Mouse (Mus musculus) c-Kit-positive CD71-positive TER-119-negative erythroid progenitor cells, embryonic 14.5 days (primary cell): Measurements from ENCODE around the gene Fam83e.

Experiments
- DNase-seq: peaks from one replicate; pipeline ENCODE4 v3.0.0-alpha.2; 2013; ENCODE audit warnings: low read depth

Gene Fam83e

DNA sequence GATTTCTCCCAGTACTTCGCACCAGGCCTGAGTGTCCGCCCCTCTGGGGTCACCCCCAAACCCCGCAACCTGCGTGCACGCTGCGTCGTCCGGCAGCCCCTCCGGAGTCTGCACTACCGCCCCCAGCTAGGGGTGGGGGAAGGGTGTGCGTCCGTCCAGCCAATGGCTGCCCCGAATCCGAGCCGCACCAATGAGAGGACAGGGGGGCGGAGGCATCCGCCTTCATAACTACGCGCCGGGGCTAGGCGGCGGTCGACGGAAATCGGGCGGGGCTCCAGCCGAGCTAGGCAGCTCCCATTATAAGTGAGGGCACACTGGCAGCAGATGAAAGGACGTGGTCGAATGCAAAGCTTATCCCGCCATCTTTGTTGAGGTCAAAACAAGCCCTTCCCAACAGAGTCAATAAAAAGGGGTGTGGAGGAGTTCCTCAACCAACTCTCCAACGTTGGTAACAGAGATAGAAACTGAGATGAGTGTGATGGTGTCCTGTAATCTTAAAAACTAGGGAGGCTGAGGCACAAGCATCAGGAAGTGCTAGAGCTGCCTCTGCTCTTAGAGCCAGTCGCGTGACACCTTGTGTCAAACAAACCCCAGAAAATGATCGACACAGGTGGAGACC lies 5.8 kb upstream of the Fam83e start, which contains the start of gene Rpl18:
Gene Rpl18, plus strand, starts transcription at position 368 of the 619 bp plus-strand sequence.
- peak; percentile 94 for DNase-seq

DNA sequence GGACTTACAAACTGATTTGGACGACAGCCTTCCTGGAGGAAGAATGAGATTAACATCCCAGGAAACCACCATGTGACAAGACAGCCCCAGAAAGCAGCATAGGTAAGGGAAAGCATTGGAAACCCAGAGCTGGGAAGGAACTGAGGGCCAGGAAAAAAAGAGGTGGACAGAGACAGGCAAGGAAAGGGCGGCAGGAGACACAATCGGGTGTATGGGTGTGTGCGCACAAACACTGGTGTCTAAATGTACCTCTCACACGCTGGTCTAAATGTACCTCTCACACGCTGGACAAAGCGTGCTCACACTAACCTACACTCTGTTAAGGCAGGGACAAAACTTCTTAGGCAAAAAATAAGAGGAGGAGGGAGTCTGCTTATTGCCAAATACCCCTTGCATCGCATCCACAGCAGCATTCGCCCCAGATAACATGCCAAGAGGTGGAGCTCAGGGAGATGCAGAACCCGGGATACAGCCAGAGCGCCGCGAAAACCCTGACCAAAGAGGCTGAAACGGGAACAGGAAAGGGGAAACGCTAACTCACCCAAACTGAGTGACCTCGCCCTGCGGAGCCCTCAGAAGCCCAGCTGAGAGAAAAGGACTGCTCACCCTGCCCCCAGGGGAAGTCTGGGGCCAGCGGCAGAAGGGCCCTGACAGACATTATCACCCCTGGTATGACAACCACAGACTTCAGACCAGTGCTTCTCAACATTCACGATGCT lies 5.1 kb upstream of the Fam83e start:
- no peak for DNase-seq

DNA sequence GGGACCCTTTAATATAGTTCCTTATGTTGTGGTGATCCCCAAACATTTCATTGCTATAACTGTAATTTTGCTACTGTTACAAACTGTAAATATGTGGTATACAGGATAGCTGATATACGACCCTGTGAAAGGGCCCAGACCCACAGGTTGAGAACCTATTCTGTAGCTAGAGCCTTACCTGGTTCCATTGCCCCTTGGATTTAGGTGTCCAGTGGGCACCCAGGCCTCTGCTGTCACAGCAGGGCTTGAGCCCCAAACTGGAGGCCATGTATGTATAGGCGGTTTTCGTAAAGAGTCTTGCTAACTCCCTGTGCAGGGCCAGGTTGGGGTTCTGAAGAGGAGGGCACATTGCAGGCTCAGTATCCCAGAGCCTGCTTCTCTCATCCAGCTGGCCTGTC lies 4.6 kb upstream of the Fam83e start:
- DNase-seq: no peak

DNA sequence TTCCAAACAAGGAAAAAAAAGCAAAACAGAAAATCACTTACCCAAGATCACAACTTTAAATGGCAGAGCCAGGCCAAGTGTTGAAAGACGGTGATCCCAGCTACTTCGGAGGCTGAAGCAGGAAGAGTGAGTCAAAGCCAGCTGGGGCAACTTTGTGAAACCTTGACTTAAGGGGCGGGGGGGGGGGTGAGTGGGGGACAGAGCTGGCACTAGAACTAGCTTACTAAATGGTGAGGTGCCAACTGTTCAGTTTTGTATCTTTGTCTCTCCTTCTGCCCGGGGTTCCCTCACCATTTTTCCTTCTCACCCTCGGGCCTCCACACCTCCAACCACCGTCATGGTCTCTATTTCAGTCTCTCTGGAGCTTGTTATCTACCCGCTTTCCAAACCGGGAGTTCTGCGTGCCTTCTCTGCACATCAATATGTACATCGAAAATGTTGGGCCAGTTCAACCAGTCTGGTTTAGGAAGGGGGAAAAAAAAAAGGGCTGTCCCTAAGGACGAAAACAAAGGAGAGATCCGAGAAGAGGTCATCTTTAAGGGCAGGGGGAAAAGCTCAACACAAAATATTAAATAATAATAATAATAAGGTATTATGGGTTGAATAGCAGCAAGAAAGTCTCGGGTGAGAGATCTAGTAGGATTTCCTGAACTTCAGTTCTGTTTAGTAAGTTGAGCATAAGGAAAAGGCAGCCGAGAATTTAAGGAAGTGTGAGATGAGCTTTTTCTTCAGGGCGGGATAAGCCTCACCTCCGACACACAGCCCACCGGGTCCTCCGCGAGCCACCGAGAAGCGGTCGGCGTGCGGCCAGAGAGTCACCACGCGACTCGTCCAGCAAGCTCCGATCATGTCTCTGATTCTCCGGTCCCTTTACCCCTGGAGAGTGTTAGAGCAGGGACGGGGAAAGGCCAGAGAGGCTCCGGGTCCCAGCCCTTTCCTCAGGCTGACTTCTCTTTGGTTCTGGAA lies 3.8 kb upstream of the Fam83e start:
- DNase-seq: peak; percentile 50

DNA sequence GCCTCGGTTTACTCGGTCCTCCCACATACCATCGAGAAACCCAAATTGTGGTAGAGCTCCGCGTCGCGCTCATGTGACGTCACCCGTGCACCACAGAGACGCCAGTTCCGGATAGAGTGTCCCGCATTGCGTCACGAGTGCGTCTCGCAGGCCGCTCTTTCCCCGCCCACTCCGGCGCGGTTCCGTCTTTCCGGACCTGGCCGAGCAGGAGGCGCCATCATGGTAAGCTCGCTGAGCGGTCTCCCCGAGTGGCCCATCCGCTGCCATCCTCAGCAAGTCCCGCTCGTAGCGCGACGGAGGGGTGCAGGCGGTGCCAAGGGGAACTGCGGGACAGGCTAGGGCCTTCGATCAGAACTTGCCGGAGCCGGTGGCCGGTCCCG lies 3.1 kb upstream of the Fam83e start, which contains the start of gene Sphk2:
Gene Sphk2, minus strand, starts transcription at position 85 of the 380 bp plus-strand sequence.
- peak; percentile 95 for DNase-seq

DNA sequence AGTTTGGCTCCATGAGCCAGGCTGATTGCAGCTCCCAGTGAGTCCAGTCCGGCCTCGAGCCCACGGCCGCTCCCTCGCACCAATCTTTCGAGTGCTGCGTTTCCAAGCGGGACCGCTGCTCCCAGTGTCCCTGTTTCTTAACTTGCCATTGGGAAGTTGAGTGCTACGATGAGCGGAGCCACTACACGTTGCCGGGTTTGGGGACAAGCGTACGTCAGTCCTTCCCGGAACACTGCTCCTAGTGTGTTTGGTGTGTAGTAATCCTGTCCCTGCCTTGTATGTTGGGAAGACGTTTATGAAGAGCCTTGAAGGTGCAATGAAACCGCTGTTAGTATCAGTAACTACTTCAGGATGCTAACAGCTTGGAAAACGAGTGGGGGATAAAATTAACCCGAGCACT lies 2.7 kb upstream of the Fam83e start:
- no peak for DNase-seq

DNA sequence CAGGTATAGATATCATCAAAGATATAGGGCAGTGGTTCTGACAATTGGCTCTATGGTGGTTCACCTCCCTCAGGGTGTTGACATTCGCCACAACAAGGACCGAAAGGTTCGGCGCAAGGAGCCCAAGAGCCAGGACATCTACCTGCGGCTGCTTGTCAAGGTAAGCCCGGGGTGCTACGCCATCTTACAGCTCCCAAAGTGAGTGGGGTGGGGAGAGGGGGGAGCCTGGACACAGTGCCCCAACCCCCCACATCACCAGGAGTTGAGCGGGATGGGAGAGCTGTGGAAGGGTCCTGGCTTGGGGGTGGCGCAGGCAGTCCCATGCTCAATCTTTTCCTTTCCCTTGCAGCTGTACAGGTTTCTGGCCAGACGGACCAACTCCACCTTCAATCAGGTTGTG lies 1.8 kb upstream of the Fam83e start:
- no peak for DNase-seq

DNA sequence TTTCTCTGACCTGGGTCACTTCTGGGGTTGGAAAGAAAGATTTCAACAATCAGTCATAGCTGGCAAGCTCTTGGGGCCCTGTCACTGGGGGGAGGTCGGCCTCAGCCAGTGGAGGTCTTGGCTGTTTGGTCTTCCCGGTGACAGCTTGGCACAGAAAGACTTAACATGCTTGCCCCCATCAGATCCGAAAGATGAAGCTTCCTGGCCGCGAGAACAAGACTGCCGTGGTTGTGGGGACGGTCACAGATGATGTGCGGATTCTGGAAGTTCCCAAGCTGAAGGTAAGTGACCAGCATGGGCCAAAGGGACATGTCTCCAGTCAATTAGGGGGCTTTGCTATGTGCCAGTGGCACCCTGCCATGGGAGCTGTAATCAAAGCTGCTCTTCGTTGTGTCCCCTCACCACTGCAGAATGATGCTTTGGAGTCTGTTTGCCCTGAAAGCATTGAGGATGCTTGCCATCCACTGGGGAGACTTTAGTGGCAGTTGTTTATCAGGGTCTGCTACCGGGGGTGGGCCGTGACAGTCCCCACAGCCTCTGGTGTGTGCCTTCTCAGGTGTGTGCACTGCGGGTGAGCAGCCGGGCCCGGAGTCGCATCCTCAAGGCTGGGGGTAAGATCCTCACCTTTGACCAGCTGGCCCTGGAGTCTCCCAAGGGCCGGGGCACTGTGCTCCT lies 1.1 kb upstream of the Fam83e start:
- no peak for DNase-seq

DNA sequence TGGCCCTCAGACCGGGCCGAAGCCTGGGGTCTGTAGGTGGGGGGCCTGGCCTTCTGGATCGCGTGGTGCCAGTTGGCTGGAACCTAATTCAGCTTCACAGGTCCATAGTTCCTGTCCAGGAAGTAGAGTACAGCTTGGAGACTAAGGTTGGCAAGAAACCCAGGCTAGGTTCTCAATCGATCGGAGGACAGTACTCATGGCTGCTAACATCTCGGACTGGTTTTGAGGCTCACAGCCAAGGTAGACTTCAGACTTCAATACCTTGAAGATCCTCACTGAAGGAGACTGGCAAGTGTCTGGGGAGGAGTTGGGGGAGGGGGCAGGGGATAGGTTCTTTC lies 191 bp downstream of the Fam83e start:
- DNase-seq: no peak

DNA sequence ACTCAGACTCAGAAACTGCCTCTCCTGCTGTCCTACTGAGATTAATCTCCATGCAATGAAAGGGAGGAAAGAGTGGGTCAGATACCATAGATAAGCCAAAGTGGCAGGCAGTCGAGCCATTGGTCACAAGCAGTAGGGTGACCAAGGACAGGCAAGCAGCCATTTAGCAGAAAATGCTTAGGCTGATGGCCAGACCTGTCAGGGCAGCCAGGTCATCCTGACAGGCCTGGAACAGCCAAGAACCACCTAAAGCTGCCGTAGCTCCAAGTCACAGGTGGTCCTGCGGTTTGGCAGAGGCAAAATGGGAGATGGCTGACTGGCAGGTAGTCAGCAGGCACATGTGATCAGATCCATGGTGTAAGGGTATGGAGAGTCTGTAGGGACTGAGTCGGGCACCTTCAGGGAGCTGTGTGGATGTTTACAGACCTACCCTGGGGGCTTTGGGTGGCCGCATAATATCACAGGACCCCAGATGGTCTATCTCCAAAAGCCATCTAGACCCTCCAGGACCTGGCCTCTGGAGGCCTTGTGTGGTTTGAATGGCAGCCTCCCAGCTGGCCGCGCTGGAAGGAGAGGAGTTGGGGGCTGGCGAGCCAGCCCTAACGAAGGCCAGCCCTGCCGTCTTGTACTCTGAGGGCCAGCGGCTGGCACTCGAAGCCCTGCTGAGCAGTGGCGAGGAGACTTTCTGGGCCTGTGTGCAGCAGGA lies 783 bp downstream of the Fam83e start:
- no peak for DNase-seq

DNA sequence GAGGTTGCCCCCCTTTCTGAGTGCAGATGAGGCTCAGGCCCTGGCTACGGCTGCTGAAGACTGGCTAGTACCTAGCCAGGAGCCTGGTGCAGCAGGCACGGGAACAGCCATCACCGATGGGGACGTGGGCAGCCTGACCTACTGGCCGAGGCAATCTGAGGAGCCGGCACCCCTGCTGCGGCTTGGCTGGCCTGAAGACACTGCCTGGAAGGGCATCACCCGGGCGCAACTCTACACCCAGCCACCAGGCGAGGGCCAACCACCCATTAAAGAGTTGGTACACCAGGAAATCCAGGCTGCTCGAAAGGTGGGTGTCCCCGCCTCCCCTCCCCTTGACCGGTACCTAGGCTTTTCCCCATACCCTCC lies 1.3 kb downstream of the Fam83e start:
- no peak for DNase-seq

DNA sequence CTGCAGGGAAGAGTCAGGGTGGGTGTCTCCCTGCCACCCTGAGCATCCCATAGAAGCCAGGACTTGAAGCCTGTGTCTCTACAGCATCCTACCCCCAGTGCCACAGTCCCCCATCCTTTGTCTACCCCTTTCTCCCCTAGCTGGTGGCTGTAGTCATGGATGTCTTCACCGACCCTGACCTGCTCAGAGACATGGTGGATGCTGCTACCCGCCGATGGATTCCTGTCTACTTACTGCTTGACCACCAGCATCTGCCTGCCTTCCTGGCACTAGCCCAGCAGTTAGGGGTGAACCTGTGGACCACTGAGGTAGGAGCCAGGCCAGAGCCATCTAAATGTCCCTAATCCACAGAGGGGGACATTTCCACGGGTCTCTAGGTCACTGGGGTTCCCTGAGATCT lies 2.3 kb downstream of the Fam83e start:
- DNase-seq: no peak

DNA sequence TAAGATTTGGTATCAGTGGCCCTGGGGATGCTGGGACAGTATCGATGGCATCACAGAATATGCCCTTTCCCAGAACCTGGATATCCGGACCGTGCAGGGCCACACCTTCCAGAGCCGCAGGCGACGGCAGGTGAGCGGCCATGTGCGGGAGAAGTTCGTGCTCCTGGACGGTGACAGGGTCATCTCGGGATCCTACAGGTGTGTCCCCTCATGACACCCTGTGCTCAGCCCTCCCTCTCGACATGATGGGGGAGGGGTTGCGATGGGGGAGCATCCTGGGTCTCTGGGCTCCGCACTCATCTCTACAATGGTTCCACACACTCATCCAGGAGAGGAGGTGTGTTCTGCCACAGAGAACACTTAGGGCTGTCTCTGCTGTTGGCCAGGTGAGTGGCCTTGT lies 2.8 kb downstream of the Fam83e start:
- no peak for DNase-seq

DNA sequence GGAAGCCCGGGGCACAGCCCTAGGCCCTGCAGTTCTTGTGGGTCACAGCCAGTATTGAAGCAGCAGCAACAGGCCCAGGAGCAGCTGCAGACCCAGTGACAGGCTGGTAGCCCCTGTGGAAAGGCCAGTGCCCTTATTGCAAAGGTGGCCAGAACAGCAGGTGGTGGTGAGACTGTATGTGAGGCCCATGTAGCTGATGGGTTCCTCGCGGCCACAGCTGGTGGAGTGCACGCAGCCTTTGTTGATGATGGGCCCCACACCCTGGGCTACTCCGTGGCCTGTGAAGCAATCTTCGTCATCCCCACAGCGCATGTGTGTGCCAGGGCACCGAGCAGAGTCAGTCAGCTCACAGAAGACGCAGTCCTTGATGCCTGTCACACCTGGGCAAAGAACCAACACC lies 4.1 kb downstream of the Fam83e start:
- DNase-seq: no peak

DNA sequence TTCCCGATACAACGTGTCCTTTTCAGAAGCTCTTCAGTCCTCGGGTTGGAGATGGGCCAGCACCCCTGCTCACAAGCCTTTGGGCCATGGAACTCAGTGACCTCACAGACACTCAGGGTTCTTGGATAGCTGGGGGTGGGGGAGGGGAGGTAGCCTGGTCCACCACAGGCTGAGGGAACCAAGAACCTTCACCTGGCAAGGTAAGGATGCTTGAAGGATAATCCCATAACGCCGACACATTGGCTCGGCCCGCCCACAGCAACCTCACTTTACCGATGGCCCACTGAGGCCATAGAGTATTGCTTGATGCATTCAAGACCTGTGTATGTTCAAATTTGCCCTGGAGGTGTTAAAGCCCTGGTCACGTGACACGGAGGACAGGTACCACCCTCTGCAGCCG lies 4.7 kb downstream of the Fam83e start, which contains the start of gene Spaca4:
Gene Spaca4, minus strand, starts transcription at position 101 of the 400 bp plus-strand sequence.
- DNase-seq: no peak

DNA sequence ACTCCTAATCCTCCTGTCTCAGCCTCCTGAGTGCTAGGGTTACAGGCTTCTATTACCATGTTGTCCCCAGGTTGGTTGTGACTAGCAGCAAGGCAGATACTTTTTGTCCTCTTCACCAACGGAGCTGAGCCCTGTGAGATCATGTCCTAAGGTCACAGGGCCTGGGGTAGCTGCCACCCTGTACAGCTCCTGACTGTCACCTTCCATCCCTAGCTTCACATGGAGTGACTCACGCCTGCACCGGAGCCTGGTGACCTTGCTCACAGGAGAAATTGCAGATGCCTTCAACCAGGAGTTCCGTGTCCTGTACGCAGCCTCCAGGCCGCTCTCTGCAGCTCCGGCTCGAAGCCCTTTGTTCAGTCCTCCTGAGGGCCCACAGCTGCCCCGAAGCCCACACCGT lies 5.4 kb downstream of the Fam83e start:
- DNase-seq: no peak

DNA sequence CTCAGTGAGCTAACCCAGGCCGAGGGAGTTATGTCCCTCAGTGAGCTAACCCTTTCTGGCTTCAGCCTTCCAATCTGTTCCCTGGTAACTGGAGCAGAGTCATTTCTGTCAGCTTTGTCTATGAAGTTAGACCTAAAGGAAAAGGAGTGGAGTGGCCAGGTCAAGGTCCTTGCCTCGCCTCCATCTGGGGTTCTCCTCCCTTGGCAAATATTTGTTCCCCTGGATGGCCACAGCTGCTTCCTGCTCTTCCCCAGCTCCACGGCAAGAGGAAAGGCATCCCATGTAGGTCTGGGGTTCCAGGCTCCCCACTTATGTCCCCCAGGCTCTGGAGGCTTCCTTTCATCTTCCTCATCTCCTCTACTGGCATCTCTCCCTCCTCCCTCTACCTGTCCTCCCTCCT lies 6.6 kb downstream of the Fam83e start:
- no peak for DNase-seq

DNA sequence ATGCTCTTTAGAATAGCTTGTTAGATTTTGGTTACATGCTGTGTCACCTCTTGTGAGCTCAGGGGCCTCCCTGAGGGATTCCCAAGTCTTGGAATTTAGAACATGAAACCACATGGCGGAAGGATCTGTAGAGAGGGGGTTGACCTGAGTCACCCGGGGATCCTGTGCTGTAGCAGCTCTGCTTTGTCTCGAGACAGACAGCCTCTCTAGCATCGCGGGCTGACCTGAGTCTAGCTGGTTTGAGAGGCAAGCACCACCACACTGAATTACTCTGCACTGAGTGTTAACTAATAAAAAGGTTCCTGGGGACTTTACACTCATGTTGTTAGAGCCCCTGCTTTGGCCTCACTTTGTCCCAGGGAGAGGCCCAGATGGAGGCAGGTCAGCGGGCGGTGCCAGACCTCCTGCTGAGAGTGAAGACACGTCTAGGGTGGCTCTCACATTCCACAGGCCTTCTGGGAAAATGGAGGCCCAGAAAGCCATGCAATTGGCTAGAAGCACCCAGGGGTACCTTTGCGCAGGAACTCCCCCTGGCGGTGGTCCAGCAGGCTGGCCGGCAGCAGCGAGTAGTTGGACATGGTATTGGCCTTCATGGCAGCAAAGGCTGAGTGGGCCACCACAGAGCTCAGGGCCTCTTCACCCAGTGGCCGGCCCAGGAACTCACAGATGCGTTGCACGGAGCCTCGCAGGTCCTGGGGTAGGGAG lies 9.9 kb downstream of the Fam83e start:
- no peak for DNase-seq

DNA sequence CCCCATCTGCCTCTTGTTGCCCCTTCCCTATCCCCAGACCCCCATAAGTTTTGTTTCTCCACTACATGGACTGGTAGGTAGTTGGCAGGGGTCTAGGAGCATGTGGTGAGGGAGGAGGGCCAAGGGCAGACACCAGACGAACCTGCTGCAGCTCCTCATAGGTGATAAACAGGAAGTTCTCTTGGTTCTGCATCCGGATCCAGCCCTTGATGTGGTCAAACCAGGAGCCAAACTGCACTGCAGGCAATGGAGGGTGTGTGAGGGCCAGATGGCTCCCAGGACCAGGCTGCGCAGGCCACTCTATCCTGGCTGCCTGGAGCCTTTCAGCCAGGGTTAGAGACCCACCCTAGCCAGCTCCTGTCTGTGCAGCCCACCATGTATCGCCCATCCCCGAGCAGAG lies 12.5 kb downstream of the Fam83e start:
- DNase-seq: no peak

DNA sequence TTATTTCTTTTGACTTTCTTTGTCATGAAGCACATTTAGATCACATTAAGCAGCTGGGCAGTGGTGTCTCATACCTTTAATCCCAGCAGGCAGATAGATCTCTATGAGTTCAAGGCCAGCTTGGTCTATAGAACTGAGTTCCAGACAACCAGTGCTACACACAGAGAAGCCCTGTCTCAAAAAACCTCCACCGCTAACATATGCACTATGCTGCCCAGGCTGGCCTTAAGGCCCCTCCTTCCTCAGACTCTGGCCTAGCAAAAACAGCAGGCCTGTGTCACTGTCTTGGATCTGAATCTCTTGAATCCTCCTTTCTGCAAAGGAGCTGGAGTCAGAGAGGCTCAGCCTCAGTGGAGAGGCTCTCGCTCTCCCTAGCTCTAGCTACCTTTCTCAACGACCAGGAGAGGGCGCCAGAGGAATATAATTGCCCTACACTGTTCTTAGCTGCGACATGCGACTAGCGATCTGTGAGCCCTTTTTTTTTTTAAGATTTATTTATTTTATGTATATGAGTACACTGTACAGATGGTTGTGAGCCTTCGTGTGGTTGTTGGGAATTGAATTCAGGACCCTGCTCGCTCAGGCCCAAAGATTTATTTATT lies 18.3 kb downstream of the Fam83e start:
- DNase-seq: peak; percentile 87

DNA sequence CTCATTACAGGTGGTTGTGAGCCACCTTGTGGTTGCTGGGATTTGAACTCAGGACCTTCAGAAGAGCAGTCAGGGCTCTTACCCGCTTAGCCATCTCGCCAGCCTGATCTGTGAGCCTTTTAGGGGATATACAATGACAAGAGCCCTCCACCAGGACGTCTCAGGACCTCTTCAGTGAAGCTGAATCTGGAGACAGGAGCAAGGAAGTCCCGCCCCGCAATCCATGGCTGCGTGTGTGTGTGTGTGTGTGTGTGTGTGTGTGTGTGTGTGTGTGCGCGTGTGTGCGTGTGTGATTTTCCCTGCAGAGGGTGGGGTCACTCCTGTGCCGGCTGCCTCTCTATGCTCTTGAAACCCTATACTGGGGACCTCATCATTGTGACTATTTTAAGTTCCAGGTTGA lies 18.8 kb downstream of the Fam83e start:
- no peak for DNase-seq
